ENCODE assay signal across 9 mouse cellular contexts in the genomic region with DNA sequence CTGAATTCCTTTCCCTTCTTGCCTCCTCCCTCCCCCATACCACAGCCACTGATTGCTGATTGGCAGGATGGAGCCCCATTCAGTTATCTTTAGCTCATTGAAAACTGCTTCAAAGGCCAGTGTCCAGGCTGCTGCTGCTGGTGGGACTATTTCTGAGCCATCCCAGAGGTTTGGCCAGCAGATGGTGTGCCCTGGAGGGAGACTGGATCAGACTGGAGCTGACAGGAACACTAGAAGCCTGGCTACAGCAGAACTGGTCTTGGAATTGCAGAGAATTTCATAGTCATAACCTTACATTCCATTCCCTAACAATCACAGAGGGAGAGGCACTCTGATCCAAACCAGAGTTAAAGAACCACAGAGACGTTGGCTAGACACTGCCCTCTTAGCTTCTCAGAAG.
DNase-seq lines count a peak whose midpoint lies in the region; ATAC-seq and TF ChIP-seq lines count a peak whose summit lies in the region.
"Had no signal": no experiment of that assay in that cellular context is flagged by ENCODE, and none has a peak within 500 bp of the region (broad histone marks: within the 10 kb centered on the region; RNA-seq: fewer than 3 reads in every experiment).

No protein-coding gene starts in this region.

- peak overlapping the region; percentile 88 for H3K27ac ChIP-seq in kidney, postnatal 0 days
- H3K27ac ChIP-seq in cerebellum, adult 2 months (ENCODE audit: insufficient read depth, low read length) = no peak overlapping the region
- H3K27ac ChIP-seq: heart, adult 2 months had no signal

- no peak overlapping the region for H3K4me3 ChIP-seq in kidney, postnatal 0 days (replicated peaks; ENCODE audit: low read depth, low read length)
- no peak overlapping the region for H3K4me3 ChIP-seq in cerebellum, adult 2 months (replicated peaks; ENCODE audit: insufficient read depth, low read depth, low read length)
- H3K4me3 ChIP-seq: heart, adult 2 months had no signal

- H3K36me3 ChIP-seq in kidney, postnatal 0 days (ENCODE audit: insufficient read depth, low read length) = no peaks in the 10 kb centered on the region

- ATAC-seq in kidney, postnatal 0 days (replicated peaks; ENCODE audit: low FRiP score, low read depth) = peak; percentile 89
- ATAC-seq in erythroblast, adult 5-6 weeks (replicated peaks; ENCODE audit: low FRiP score, poor library complexity, severe bottlenecking) = no peak

- no peak overlapping the region for H3K4me2 ChIP-seq in kidney, postnatal 0 days (ENCODE audit: low read length)

- DNase-seq in heart, adult 18-20 months = peak; percentile 8 to 17
- no peak for DNase-seq in heart, postnatal 25 days (ENCODE audit: low spot score)
- peak; percentile 17 for DNase-seq in heart, adult 8-10 months (ENCODE audit: low spot score)
- DNase-seq in kidney, postnatal 0 days (ENCODE audit: low spot score) = peak; percentile 76
- DNase-seq in lung, postnatal 4 days = peak; percentile 29 to 67
- DNase-seq in cerebellum, adult 2 months = no peak
- no peak for DNase-seq in urinary bladder, postnatal 4 days (ENCODE audit: low spot score in 2 of 2)

- no peaks in the 10 kb centered on the region for H3K9me3 ChIP-seq in kidney, postnatal 0 days (replicated peaks; ENCODE audit: low read length)

- no peaks in the 10 kb centered on the region for H3K27me3 ChIP-seq in kidney, postnatal 0 days (ENCODE audit: insufficient read depth, low read length)
- no peaks in the 10 kb centered on the region for H3K27me3 ChIP-seq in cerebellum, adult 2 months (ENCODE audit: control insufficient read depth, insufficient read depth, low read length)

- intact Hi-C loops in heart, postnatal 25 days (cut with DNase I) = loop anchor here (5.0 kb wide), 1 partner anchor 69 kb away; no protein-coding TSS in a partner anchor

- peak; percentile 33; the same call in 1 of the 2 replicates for TF ChIP-seq CTCF in kidney, postnatal 0 days (IDR thresholded peaks at IDR 0.05; ENCODE audit: low read depth)
- TF ChIP-seq CTCF in cerebellum, adult 2 months (IDR thresholded peaks at IDR 0.05; ENCODE audit: borderline replicate concordance, insufficient read depth, low read depth, low read length) = no peak

- TF ChIP-seq POLR2A in cerebellum, adult 2 months (IDR thresholded peaks at IDR 0.05; ENCODE audit: borderline replicate concordance, insufficient read depth, low read length) = no peak

- peaks cover 28% of the 10 kb centered on the region for H3K4me1 ChIP-seq in kidney, postnatal 0 days (replicated peaks; ENCODE audit: insufficient read depth, low read length)
- H3K4me1 ChIP-seq in cerebellum, adult 2 months (ENCODE audit: control insufficient read depth, insufficient read depth, low read length) = no peaks in the 10 kb centered on the region

- WGBS in kidney, postnatal 0 days = 28% methylated on average over 1 of the region's 1 CpGs
- WGBS in cerebellum, adult 2 months = 52% methylated on average over 1 of the region's 1 CpGs

- H3K9ac ChIP-seq in kidney, postnatal 0 days (ENCODE audit: low read depth, low read length) = no peak overlapping the region

Comparison
In these comparisons a context has a peak if more than half of its experiments do, and no peak if none do; other contexts are left out.
1. DNase-seq: peak in heart, adult 18-20 months (2 of 2), heart, adult 8-10 months (single experiment), kidney, postnatal 0 days (single experiment) and lung, postnatal 4 days (2 of 2); none in heart, postnatal 25 days (single experiment), cerebellum, adult 2 months (0 of 2) and urinary bladder, postnatal 4 days (0 of 2).